Mouse (Mus musculus) CD4-positive helper T cell, adult 2 months (primary cell): ENCODE measurements at regions not wholly inside any gene's neighbourhood (a gene's known extent, or its start where the extent isn't known, plus 50 kb on each side); places are given as distances from the start of the nearest gene placed in this dataset.
"Not testable (repeated sequence)": the region's sequence is repeated elsewhere in the genome, so short reads cannot be mapped to it uniquely, and the experiment has no call there.

Source experiments
- DNase-seq: peaks from one replicate; pipeline ENCODE4 v3.0.0-alpha.2; 2012; ENCODE audit warnings: low read depth, missing footprints, low spot score

DNA sequence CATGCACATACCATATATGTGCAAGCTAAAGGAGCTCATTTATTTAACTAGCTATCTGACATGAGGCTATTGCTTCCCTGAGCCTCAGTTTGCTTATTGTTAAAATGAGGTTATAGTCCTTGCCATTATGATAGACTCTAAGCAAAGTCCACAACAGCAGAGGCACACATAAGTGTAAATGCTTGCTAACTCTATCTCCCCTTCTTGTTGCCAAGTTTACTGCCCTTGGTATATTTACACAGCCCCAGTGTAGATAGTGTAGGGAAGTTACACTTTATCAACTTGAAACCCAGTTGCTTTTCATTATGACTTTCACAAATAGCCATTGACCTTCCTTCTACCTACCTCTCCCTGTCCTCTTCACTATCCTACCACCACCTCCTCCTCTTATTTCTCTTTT, 782.6 kb upstream of the Agtr1b start:
- DNase-seq, result no peak

GRCm38 (mm10) chr3:21128821-21129504, 762.0 kb upstream of the Agtr1b start:
- DNase-seq, result no peak

- DNase-seq, result peak; percentile 64
Observed at GRCm38 (mm10) chr3:21126191-21126590, 759.2 kb upstream of the Agtr1b start.

GRCm38 (mm10) chr3:21118164-21118902, 751.4 kb upstream of the Agtr1b start:
- DNase-seq, result no peak

DNA sequence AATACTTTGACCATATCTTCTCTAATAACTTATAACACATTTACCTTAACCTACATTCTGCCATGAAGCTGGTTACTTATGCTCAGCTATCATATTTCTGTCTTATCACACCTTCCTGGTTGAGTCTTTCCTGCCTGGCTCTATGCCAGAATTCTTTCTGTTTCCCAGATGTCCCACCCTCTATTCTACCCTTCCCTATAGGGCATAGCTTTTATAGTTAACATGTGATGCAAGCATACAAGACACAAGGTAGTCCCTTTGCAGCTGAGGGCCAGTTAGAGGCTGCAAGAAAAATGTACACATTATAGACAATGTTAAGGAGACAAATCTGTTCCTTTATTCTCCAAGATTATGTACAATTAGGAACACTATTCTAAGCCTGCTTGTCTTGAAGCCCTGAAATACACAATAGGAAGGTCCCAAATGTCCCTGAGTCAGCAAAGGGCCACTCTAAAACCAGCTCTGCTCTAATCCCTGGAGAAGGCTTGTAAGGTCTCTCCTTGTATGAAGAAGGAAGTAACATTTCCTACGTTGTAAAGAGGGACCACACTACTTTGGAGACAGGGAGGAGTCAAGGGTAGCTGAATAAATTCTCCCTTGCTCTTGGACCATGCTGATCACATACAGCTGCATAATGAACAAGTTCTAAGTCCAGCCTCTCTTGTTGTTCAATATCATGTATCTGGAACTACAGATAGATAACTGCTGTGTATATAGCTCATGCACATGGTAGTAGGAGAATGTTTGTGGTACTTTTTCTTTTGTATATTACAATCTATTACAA, 745.0 kb upstream of the Agtr1b start:
- no peak for DNase-seq

DNA sequence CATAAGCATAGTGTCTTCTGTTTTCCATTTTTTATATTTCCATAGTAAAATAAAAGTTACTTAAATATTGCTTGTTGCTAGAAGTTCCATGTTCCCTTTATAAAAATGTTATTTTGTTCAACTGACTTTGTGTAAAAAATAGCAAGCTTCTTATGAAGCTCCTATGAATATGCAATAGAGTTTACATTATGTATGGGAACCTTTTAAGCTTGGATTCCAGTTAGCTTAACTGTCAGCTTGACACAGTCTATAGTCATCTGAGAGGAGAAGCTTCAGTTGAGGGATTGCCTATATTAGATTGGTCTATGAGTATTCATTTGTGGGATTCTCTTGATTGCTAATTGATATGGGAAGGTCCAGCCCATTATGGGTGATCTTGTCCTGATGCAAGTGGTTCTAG, 723.2 kb upstream of the Agtr1b start:
- DNase-seq, result no peak

DNA sequence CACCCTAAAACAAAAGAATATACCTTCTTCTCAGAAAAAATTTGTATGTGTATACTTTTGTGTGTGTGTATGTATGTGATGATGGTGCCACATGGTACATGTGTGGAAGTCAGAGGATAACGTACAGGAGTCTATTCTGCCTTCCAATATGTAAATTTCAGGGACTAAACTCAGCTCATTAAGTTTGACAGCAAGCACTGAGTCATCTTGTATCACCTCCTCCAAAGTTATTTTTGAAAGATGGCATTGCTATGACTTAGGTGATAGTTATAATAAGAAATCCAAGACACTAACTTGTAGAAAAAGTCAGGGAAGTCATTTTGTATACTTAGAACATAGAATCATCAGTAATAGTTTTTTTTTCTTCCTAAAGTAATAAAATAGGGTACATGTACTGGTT, 719.4 kb upstream of the Agtr1b start:
- DNase-seq, result no peak

GRCm38 (mm10) chr3:21077548-21077947, 710.6 kb upstream of the Agtr1b start:
- no peak for DNase-seq

DNA sequence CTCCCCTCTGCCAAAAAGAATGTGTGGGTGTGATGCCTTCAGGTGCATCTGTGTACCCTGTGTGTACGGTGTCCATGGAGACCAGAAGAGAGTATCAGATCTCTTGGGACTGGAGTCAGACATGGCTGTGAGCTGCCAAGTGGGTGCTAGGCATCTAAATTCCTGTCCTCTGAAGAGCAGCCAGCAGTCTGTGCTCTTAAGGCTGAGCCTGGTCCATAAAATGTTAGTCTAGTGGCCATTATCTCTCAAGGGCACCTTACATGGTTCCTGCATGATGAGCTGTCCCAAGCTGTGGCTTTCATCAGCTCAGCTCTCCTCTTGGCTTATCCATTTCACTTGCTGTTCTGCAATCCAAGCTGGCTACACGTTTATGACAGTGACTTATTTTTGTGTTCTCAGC, 686.4 kb upstream of the Agtr1b start:
- DNase-seq, result not testable (repeated sequence)

DNA sequence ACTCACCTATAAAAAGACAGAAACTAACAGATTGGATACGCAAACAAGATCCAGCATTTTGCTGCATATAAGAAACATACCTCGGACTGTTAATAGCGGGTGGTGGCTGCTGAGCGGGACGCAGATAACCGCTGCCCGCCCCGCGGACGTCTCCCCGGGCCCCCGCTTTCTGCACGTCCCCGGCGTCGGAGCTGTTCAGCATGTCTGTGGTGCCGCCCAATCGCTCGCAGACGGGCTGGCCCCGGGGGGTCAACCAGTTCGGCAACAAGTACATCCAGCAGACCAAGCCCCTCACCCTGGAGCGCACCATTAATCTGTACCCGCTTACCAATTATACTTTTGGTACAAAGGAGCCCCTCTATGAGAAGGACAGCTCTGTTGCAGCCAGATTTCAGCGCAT, 682.4 kb upstream of the Agtr1b start:
- not testable (repeated sequence) for DNase-seq

DNA sequence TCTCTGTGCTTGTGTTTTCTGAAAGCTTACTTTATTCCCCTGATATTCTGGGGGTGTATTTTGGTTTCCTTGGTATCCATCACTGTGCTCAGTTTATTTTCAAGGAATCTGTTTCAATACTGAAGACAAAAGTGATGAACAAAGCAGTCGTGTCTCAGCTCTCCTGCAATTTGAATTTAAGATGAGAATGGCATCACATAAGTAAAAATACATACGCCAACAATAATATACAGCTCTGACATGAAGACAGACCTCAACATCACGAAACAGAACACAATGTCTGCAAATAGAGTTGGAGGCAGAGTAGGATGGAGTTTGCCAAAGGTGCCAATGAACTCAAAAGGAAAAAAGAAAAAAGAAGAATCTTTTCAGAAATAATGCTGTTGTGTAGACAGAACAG, 679.0 kb upstream of the Agtr1b start:
- DNase-seq, result no peak

DNA sequence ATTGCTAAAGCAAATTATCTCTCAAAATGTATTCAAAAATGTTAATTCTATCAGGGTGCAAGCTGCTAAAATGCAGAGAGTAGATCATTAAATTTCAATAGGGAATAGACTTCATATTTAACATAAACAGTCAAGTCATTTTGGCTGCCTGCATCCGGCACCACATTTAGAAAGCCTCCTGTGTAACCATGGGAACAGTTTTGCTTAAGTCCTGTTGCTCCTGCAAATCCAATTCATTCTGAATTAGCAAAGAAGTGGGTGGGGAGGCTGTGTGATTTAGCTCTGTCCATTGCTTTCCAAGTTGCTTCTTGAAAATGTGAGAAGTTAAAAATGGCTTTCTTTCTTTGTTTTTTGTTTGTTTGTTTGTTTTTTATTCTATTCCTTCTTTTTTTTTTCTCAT, 658.9 kb upstream of the Agtr1b start:
- no peak for DNase-seq

- DNase-seq, result no peak
Observed at GRCm38 (mm10) chr3:21020946-21021345, 654.0 kb upstream of the Agtr1b start.

DNA sequence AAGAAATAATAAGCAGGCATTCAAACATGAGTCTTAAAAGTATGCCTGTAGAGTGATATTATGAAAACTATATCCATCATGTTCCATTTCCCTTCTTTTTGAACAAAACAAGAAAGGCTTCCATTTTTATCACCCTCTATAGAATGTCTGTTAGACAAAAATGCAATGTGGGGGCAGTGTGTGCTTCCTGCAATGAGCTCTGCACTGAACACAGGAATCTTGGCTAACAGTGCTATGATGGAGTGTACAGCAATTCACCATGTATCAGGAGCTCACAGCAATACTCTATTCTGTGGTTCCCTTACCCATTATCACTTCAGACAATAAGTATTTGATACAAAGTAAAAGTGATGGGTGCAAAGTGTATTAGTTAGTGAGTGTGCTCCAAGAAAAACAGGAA, 653.3 kb upstream of the Agtr1b start:
- no peak for DNase-seq

DNA sequence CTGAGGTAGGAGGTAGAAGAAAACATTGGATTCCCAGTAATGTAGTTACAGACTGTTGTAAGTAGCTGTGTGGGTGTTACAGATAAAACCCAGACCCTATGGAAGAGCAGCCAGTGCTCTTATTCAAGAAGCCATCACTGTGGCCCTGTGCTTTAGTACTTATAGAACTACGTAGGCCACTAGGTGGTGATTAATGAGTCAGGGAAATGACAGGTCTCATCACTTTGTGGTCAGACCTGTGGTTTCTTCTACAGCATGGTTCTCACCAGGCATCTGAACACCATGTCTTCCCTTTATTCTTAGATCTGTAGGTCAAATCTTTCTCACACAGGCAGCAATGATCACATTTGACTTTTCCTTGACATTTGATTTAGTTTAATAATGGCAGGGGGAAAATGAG, 642.7 kb upstream of the Agtr1b start:
- DNase-seq, result peak; percentile 21

GRCm38 (mm10) chr3:20998295-20998694, 631.3 kb upstream of the Agtr1b start:
- DNase-seq, result no peak

- no peak for DNase-seq
Observed at GRCm38 (mm10) chr3:20989486-20989970, 622.6 kb upstream of the Agtr1b start.

- DNase-seq, result no peak
Observed at GRCm38 (mm10) chr3:20986942-20987341, 620.0 kb upstream of the Agtr1b start.

DNA sequence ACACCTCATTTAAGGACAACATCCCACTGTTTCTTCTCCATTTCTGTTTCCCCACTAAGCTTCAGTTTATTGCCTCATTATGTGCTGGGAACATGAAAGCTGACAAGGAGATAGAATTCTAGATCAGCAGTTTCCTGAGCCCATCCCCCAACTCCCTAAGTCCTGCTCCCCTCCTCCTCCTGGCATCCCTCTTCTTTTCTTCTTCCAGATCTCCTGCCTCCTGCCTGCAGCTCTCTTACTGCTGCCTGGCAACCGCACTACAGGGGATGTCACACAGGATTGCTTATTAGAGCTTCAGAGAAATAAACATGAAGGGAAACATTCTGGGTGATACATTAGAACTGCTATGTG, 619.4 kb upstream of the Agtr1b start:
- no peak for DNase-seq

DNA sequence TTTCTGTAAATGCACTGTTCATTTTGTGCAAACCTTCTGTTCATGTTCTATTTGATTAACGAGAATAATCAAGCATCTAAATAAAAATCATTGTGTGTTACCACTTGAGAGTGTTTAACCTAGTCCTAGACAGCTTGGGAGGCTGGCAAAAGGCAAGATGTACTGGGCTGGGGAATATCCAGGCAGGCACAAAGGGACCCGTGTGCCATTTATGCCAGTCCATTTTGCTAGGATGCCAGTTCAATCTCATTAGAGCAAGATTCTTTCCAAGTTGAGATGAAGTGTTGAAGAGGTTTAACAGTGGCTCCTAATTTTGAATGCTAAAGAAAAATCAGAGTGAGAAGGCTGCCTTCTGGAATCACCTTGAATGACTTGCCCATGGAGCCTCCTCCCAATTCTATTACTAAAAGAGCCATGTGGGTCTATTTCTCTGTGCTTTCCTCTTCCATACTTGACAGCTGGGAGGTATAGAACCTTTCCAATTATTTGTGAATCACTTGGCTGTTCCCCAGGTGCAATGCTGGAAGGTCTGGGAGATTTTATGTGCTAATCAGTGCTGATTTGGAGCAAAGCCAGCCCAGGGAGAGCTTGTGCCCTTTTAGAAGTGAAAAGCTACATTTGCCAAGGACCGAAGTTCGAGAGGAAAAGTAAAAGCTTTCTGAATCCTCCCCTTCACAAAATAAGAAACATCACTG, 618.9 kb upstream of the Agtr1b start:
- no peak for DNase-seq

- no peak for DNase-seq
Observed at GRCm38 (mm10) chr3:20984146-20984545, 617.2 kb upstream of the Agtr1b start.

DNA sequence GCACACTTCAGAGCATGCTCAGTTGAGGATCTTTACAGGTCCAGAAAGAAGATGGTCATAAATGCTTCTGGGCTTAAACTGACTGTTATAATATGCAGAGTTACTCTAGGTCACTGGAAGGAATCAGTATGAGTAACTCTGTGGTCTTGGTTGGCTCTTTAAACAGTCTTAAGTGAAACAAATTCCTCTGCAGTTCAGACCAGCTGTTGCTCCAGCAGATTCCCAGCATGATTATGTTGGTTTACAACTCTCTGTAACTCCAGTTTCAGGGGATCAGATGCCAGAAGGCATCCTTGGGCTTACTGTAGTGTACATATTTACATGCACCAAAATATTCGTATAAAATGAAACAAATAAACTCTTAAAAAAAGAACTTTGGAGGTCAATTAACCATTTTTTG, 606.1 kb upstream of the Agtr1b start:
- no peak for DNase-seq
